Mouse (Mus musculus) hindbrain, embryonic 13.5 days (tissue): ENCODE results near the gene Mob3a. TPM values are rescaled to one million over a fixed set of nuclear protein-coding genes. Genes with fewer than 3 reads are reported as not detected.
A peak's percentile ranks its signal among the peaks of the same experiment; 100 is the strongest.

Experiments used
- ATAC-seq: fragments of 200-750 bp; cut with Nextera tagmentation; 2 replicates; pipeline ENCODE4 v1.8.0; 2017; ENCODE audit warnings: moderate TSS enrichment; ENCODE audit not compliant: low FRiP score
- H3K27ac ChIP-seq: fragments of 300-500 bp; sonication (generic); 2 replicates; pipeline ENCODE4 v1.5.1; 2015; ENCODE audit warnings: inconsistent platforms, mild to moderate bottlenecking, moderate library complexity
- H3K27me3 ChIP-seq: fragments of 300-500 bp; sonication (generic); 2 replicates; pipeline ENCODE4 v1.6.1; 2015; ENCODE audit warnings: mild to moderate bottlenecking, inconsistent platforms
- H3K36me3 ChIP-seq: fragments of 300-500 bp; sonication (generic); 2 replicates; pipeline ENCODE4 v1.6.1; 2015; ENCODE audit warnings: mild to moderate bottlenecking, inconsistent platforms
- H3K4me1 ChIP-seq: fragments of 300-500 bp; sonication (generic); replicated peaks from 2 replicates; pipeline ENCODE4 v1.6.1; 2015; ENCODE audit warnings: inconsistent platforms
- H3K4me2 ChIP-seq: fragments of 300-500 bp; sonication (generic); 2 replicates; pipeline ENCODE4 v1.6.1; 2015; ENCODE audit warnings: inconsistent platforms, mild to moderate bottlenecking, moderate library complexity
- H3K4me3 ChIP-seq: fragments of 300-500 bp; sonication (generic); 2 replicates; pipeline ENCODE4 v1.5.1; 2015; ENCODE audit warnings: mild to moderate bottlenecking, inconsistent platforms
- H3K9ac ChIP-seq: fragments of 300-500 bp; sonication (generic); 2 replicates; pipeline ENCODE4 v1.6.1; 2015; ENCODE audit warnings: mild to moderate bottlenecking, inconsistent platforms
- H3K9me3 ChIP-seq: fragments of 300-500 bp; sonication (generic); 2 replicates; pipeline ENCODE4 v1.6.1; 2016; ENCODE audit warnings: inconsistent platforms
- WGBS: fragments of 180-500 bp; shearing (Covaris S2); methylation state at CpG from one replicate; pipeline ENCODE4 v1.1.7; 2015; 5-methylcytosine and 5-hydroxymethylcytosine counted together
- polyA plus RNA-seq: library from polyadenylated mRNA; unstranded; fragments of >200 nt; fragmentation: Nextera tagmentation; extraction: Ambion mirVana; gene quantifications from 2 replicates; pipeline ENCODE4 v1.2.1, GENCODE M21; 2015

Mob3a gene
- polyA plus RNA-seq, 1 experiment from 2014 or later = 51.8 TPM

DNA sequence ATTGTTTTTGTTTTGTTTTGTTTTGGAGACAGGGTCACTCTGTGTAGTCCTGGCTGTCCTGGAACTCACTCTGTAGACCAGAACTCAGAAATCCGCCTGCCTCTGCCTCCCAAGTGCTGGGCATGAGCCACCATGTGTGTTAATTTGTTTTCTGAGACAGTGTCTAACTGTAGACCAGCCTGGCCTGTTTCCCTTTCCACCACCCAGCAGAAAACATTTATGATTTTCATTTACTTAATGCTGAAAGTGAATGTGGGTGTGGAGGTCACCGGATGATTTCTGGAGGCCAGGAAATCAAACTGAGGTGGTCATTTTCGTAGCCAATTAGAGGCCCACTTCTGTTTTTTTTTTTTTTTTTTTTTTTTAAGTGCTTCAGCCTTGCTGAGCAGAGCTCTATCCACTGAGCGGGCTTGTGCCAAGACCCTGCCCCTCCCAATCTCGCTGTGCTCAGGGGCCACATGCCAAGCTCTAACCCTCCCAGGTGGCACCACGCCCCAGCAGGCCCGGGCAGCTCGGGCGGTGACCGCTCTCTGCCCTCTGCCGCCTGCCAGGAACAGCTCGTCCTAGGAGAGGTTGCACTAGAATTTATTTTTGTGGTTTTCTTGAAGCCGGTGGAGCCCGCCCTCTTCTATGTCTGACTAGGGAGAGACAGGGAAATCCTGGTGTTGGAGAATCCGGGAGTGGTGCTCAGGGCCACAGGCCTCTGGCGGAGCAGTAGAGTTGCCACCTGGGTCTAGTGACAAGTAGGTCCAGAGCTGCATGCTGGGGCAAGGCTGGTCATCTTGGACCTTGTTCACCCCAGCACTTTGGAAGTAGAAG is 37.4 kb downstream of the Mob3a start:
- no peaks in the 10 kb centered on the region for H3K9me3 ChIP-seq
- peaks cover 34% of the 10 kb centered on the region for H3K4me1 ChIP-seq
- H3K27ac ChIP-seq = peak overlapping the region; percentile 55; the same call in 1 of the 2 replicates
- 54% methylated on average over 16 of the region's 16 CpGs for WGBS
- H3K27me3 ChIP-seq = no peaks in the 10 kb centered on the region
- peaks cover 42% of the 10 kb centered on the region for H3K36me3 ChIP-seq
- H3K4me3 ChIP-seq = no peak overlapping the region
- ATAC-seq = no peak
- H3K4me2 ChIP-seq = peak overlapping the region; percentile 10; the same call in 1 of the 2 replicates
- no peak overlapping the region for H3K9ac ChIP-seq

DNA sequence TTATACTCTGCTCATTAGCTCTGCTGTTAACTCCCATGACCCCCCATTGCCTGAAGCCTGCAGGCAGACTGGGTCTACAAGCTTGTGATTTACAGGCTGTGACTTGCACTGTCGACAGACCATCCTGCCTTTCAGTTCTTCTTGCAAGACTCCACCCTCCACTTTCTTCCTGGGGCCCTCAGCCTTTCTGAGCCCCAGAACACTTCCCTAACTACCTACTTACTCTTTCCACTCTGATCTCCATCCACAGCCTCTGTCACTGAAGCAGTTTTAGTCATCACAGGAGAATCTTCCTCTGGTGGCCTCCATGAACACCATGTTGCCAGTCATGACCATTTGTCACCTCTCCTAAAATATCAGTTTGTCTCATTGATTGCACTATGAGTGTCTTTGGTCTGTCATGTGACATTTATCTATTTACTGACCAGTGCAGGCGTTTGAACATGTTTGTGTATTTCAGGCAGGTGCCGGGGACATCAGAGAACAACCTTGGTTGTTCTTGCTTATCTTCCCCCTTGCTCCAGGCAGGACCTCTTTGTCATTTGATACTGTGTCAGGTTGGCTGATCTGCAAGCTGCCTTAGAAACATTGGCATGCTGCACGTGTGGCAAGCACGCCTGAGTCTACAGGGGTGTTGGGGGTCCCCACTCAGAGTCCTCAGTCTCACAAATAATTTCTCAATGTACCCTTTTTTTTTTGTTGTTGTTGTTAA is 38.1 kb downstream of the Mob3a start:
- no peak for ATAC-seq
- no peak overlapping the region for H3K4me2 ChIP-seq
- H3K4me3 ChIP-seq = no peak overlapping the region
- H3K4me1 ChIP-seq = peaks cover 31% of the 10 kb centered on the region
- H3K36me3 ChIP-seq = peaks cover 34% of the 10 kb centered on the region
- WGBS = 64% methylated on average over 5 of the region's 5 CpGs
- no peaks in the 10 kb centered on the region for H3K9me3 ChIP-seq
- no peak overlapping the region for H3K9ac ChIP-seq
- no peaks in the 10 kb centered on the region for H3K27me3 ChIP-seq
- no peak overlapping the region; the same call in 1 of the 2 replicates for H3K27ac ChIP-seq

DNA sequence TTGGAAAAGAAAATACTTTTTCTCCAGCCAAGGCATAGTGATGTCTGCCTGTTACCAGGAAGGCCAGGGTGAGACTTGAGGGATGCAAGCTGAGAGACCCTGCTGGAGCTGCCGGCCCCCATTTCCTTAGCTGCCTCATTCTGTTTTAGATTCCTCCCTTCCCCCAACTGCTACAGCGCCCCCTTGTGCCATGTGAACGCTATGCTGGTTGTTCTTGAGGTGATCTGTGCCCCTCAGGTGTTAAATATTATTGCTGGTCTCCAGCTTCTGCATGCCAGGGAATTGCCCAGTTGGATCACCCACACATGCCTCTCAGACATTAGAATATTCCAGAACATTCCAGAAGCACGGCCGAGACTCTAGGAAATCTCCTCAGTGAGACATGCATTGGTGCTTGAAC is 40.6 kb downstream of the Mob3a start:
- Histone ChIP-seq H3K4me1 (peaks cover 34% of the 10 kb centered on the region), H3K27ac (no peak overlapping the region), H3K27me3 (no peaks in the 10 kb centered on the region), H3K4me3 (no peak overlapping the region), H3K36me3 (peaks cover 9% of the 10 kb centered on the region), H3K4me2 (no peak overlapping the region), H3K9me3 (no peaks in the 10 kb centered on the region), H3K9ac (no peak overlapping the region)
- no peak for ATAC-seq
- 31% methylated on average over 5 of the region's 5 CpGs for WGBS

DNA sequence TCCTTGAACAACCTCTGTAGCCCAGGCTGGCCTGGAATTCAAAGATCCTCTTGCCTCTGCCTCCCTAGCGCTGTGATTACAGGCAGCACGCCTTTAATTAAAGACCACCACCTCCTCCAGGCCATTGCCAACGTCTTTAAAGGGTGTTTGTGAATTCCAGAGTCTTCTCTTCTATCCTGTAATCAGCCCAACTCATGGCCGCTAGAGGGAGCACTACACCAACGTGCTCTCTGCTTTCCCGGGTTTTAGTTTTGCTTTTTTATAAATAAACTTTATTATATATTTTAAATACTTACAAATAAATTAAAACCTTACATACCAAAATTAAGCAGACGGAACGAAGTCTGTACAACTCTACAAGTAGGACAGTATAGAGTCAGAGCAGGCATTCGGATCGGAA is 42.6 kb downstream of the Mob3a start:
- Histone ChIP-seq H3K9ac (no peak overlapping the region; the same call in 1 of the 2 replicates), H3K4me2 (no peak overlapping the region), H3K4me3 (no peak overlapping the region; the same call in 1 of the 2 replicates), H3K27ac (peak overlapping the region; percentile 35; the same call in 1 of the 2 replicates), H3K36me3 (no peaks in the 10 kb centered on the region), H3K9me3 (no peaks in the 10 kb centered on the region), H3K4me1 (peaks cover 34% of the 10 kb centered on the region), H3K27me3 (no peaks in the 10 kb centered on the region)
- WGBS = 17% methylated on average over 10 of the region's 10 CpGs
- ATAC-seq = no peak

DNA sequence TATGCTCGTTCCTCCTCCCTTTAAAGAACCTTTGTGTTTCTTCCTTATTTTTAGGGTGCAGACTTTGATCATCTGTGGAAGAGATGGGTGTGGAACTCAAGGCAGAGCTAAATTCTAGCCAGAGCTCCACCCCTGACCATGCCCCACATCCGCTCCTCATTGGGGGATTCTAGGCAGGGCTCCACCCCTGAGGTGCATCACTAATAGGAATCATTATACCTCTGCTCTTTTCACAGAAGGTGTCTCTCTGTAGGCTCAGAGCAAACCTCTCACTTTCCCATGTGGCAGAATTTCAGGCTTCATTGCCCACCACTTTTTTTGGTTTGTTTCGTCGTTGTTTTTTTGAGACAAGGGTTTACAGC is 43.0 kb downstream of the Mob3a start:
- Histone ChIP-seq H3K9ac (no peak overlapping the region; the same call in 1 of the 2 replicates), H3K4me1 (peaks cover 35% of the 10 kb centered on the region), H3K4me3 (no peak overlapping the region), H3K36me3 (no peaks in the 10 kb centered on the region), H3K27ac (peak overlapping the region; percentile 35; the same call in 1 of the 2 replicates), H3K4me2 (no peak overlapping the region), H3K9me3 (no peaks in the 10 kb centered on the region), H3K27me3 (no peaks in the 10 kb centered on the region)
- WGBS = 73% methylated on average over 4 of the region's 4 CpGs
- ATAC-seq = no peak

DNA sequence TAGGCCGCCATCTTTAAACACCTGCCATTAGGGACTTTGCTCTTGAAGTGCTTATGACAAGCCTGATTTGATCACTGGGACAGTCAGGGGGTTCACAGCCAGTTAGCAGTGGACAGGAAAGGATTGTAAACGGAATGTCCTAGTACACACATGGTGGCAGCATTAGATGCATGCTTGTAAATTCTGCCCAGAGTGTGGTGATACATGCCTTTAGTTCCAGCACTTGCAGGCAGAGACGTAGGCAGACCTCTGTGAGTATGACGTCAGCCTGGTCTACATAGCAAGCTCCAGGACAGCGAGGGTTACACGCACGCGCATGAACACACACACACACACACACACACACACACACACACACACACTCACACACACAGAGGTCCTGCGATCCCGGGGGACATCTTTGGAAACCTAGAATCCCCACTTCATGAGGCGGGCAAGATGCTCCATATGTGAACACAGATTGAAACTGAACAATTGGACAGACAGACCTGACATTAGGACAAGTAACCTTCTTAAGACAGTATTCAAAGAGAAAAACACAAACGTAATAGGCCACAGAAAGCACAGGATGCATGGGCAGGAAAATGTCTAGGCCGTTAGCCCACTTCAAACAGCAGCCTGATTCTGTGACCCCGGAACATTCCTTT is 43.5 kb downstream of the Mob3a start:
- Histone ChIP-seq H3K4me1 (peaks cover 36% of the 10 kb centered on the region), H3K27me3 (no peaks in the 10 kb centered on the region), H3K4me3 (no peak overlapping the region), H3K9ac (no peak overlapping the region), H3K27ac (no peak overlapping the region), H3K4me2 (no peak overlapping the region), H3K36me3 (no peaks in the 10 kb centered on the region), H3K9me3 (no peaks in the 10 kb centered on the region)
- no peak for ATAC-seq
- 86% methylated on average over 14 of the region's 14 CpGs for WGBS

DNA sequence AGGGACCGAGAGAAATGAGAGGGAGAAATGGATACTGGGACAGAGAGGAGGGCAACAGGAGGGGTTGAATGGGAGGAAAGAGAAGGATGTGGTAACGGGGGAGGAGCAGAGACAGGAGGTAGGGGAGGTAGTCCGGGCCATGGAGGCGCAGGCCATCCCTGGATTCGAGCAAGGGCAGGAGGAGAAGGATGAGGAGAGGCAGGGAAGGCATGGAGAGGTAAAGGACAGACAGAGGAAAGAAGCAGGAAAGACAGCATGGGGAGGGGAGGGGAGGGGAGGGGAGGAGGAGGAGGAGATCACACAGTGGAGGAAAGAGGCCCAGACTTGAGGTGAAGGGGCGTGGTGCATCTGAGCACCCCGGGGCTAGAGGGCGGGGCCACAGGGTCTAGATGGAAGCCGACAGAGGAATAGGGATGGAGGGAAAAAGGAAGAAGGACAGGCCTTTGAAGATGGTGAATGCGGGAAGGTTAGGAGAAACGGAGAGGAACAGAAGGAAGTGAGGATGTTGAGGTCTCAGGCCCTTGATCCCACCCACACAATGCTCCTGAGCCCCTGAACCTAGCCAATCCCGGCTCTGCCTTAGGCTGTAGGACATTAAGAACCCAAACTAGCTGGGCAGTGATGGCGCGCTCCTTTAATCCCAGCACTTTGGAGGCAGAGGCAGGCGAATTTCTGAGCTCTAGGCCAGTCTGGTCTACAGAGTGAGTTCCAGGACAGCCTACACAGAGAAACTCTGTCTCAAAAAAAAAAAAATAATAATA is 44.7 kb downstream of the Mob3a start, which contains the start of gene Btbd2:
Btbd2 (minus strand) TSS at position 209 of the 761 bp plus-strand sequence.
- Histone ChIP-seq H3K9me3 (no peaks in the 10 kb centered on the region), H3K4me3 (peak within 1 kb of the TSS; percentile 70), H3K9ac (peak within 1 kb of the TSS; percentile 94), H3K36me3 (peaks cover 4% of the 10 kb centered on the region; the same call in 1 of the 2 replicates), H3K27me3 (no peaks in the 10 kb centered on the region), H3K4me1 (peaks cover 44% of the 10 kb centered on the region), H3K4me2 (peak within 1 kb of the TSS; percentile 77), H3K27ac (peak within 1 kb of the TSS; percentile 93)
- ATAC-seq = peak; percentile 44; the same call in 1 of the 2 replicates
- WGBS = 23% methylated on average over 13 of the region's 15 CpGs

DNA sequence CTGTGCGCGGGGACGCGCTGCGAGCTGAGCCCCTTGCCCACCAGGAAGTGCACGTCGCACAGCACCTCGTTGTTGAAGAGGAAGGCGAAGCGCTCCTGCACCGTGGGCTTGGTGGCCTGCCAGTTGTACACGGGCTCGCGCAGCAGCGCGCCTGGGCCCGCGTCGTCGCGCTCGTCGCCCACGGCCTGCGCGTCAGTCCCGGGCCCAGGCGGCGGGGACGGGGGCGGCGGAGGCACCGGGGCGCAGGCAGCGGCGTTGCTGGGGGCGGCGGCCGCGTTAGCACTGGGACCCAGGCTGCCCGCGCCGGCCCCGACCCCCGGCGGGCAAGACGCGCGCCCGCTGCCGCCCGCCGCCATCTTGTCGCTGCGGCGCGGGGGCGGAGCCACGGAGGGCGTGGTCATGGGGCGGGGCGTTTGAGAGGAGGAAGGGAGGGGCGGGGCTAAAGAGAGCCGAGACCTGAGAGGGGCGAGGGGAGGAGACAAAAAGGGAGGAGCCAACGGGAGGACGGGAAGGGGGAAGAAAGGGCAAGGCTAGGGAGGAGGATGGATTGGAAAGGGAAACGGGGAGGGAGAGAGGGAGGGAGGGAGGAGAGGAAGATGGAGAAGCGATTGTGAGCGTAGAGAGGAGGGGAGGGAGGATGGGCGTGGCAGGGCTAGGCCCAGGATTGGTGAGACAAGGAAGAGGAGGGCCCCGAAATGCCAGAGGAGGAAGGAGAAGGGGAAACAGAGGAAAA is 45.5 kb downstream of the Mob3a start:
- Histone ChIP-seq H3K27ac (peak overlapping the region; percentile 93), H3K9me3 (no peaks in the 10 kb centered on the region), H3K36me3 (peaks cover 6% of the 10 kb centered on the region; the same call in 1 of the 2 replicates), H3K27me3 (no peaks in the 10 kb centered on the region), H3K4me1 (peaks cover 44% of the 10 kb centered on the region), H3K4me2 (peak overlapping the region; percentile 77), H3K4me3 (peak overlapping the region; percentile 70), H3K9ac (peak overlapping the region; percentile 94)
- 1% methylated on average over 68 of the region's 72 CpGs for WGBS
- peak; percentile 78 for ATAC-seq

DNA sequence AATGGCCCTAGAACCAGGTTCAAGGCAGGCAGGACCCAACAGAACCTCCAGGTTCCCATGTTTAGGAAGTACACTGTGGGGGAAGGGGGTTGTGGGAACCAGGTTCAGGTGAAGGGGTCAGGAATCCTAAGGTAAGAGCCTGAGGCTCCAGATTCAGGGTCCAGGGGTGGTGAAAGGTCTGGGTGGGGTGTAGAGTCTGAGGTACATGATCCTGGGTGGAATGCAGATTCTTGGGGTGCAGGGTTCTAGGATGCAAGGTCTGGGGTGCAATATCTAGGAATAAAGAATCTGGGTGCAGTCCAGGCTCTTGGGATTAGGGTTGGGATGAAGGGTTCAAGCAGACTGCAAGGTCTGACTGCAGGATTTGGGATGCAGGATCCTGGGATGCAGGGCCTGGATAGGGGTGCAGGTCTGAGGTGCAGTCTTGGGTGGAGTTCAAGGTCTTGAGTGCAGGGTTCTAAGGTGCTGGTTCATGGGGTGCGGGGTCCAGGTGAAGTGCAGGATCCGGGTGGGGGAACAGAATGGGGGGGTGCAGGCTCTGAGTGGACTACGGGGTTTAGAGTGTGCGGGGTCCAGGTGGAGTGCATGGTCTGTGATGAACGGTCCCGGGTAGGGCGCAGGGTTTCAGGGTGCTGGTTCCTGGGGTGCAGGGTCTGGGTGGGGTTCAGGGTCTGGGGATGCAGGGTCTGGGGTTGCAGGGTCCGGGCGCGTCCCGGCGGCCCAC is 46.2 kb downstream of the Mob3a start:
- H3K9me3 ChIP-seq = no peaks in the 10 kb centered on the region
- WGBS = 8% methylated on average over 12 of the region's 12 CpGs

DNA sequence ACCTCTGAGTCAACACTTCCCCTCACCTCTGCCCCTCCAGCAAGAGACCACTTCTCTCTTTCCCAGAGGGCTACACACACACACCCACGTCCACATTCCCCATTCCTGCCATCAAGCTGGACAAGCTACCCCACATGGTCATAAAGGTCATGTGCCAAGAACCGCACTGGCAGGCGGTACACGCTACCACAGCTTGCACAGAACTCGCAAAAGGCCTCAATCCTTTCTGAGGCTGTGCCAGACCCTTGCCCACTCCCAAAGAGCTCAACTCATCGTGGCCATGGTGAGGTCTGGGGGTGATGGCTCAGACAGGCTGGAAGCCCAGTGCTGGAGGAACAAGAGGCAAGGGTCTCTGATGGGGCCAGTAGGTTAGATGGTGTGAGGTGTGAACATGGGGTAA is 46.9 kb downstream of the Mob3a start:
- peak overlapping the region; percentile 94 for H3K9ac ChIP-seq
- peaks cover 6% of the 10 kb centered on the region; the same call in 1 of the 2 replicates for H3K36me3 ChIP-seq
- no peaks in the 10 kb centered on the region for H3K27me3 ChIP-seq
- H3K27ac ChIP-seq = no peak overlapping the region
- H3K4me3 ChIP-seq = peak overlapping the region; percentile 70
- peaks cover 44% of the 10 kb centered on the region for H3K4me1 ChIP-seq
- 90% methylated on average over 6 of the region's 6 CpGs for WGBS
- peak overlapping the region; percentile 77 for H3K4me2 ChIP-seq
- no peak for ATAC-seq
- H3K9me3 ChIP-seq = no peaks in the 10 kb centered on the region

More for the DNA sequence above, 46.2 kb downstream of the Mob3a start:
- H3K4me2 ChIP-seq = peak overlapping the region; percentile 77
- H3K4me1 ChIP-seq = peaks cover 44% of the 10 kb centered on the region
- H3K9ac ChIP-seq = peak overlapping the region; percentile 94
- H3K27me3 ChIP-seq = no peaks in the 10 kb centered on the region
- peak; percentile 69 for ATAC-seq
- H3K36me3 ChIP-seq = peaks cover 6% of the 10 kb centered on the region; the same call in 1 of the 2 replicates
- peak overlapping the region; percentile 90 for H3K27ac ChIP-seq
- H3K4me3 ChIP-seq = peak overlapping the region; percentile 70
